Mouse (Mus musculus): Measurements from ENCODE around the gene Ptpn7. TPM values are rescaled to one million over a fixed set of nuclear protein-coding genes. Genes with fewer than 3 reads are reported as not detected.
"Not testable (repeated sequence)": the region's sequence is repeated elsewhere in the genome, so short reads cannot be mapped to it uniquely, and the experiment has no call there.

The Ptpn7 gene
- total and polyA plus RNA-seq, 2 experiments from 2014 or later: 0.05 TPM

DNA sequence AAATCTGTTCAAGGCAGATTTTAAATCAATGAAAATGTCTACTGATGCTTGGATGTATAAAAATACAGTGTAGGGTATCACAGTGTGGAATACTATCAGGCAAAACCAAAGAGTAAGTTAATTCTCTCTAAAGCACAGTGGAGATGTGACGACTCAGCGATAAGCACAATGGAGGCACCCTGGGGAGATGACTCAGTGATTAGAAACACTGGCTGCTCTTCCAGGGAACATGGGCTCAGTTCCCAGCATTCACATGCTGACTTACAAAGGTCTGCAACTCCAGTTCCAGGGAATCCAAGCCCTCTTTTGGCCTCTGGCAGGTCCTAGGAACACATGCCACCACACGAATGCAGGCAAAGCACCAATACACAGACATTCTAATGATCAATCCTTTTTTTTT, 55.7 kb downstream of the Ptpn7 start:
- Histone ChIP-seq H3K9me3 (ENCODE audit: low read length) (no peaks in the 10 kb centered on the region), H3K4me1 (ENCODE audit: insufficient read depth, low read length) (0 out of 2 replicates have a peak, but pooled peaks cover 5% of the 10 kb centered on the region), H3K36me3 (ENCODE audit: insufficient read depth, low read length) (no peaks in the 10 kb centered on the region), H3K9ac (replicated peaks; ENCODE audit: low read length, poor library complexity, severe bottlenecking) (no peak overlapping the region), H3K4me3 (ENCODE audit: low read depth, low read length) (no peak overlapping the region), H3K27ac (ENCODE audit: low read depth, low read length) (no peak overlapping the region), H3K4me2 (ENCODE audit: low read depth, low read length, poor library complexity, severe bottlenecking) (no peak overlapping the region), H3K27me3 (ENCODE audit: insufficient read depth, low read length) (no peaks in the 10 kb centered on the region)
- DNase-seq (ENCODE audit: low spot score) (peak; percentile 68), ATAC-seq (ENCODE audit: low FRiP score) (no peak)
- TF ChIP-seq CTCF (IDR thresholded peaks at IDR 0.05): no peak
- WGBS: 4% methylated on average over 3 of the region's 3 CpGs

DNA sequence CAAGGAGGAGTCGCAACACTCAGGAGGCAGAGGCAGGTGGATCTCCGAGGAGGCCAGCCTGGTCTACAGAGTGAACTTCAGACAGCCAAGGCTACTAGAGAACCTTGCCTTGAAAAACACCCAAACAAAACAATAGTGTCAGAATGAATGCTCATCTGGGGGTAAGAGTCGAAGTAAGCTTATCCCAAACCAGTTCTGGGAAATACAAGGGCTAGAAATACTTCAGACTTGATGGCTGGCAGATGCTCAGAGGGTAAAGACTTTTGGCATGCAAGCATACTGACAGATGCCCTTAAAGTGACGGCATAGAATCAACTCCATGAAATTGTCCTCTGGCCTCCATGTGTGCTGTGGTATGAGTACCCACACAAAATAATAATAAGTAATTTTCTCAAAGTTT, 56.7 kb downstream of the Ptpn7 start:
- no peak for DNase-seq (ENCODE audit: low spot score)
- H3K9me3 ChIP-seq (ENCODE audit: low read length): no peaks in the 10 kb centered on the region

DNA sequence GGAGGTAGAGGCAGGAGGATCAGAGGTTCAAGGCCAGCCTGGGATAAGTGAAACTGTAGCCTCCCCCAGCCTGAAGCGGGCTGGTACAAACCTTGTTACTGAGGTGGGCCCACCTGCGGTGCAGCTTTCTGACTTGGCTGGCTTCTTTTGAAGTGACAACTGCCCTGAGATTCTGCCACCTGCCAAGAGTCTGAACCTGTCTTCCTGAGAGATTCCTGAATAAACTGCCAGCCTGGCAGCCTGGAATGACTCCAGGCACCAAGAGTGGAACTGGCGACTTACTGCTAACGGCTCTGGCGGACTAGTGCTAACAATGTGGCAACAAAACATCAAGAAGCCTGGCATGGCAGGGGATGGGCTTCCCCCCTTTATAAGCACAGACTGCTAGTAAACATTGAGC, 61.8 kb downstream of the Ptpn7 start:
- not testable (repeated sequence) for H3K4me2 ChIP-seq (ENCODE audit: low read depth, low read length, poor library complexity, severe bottlenecking); H3K4me1 ChIP-seq (ENCODE audit: insufficient read depth, low read length); H3K27ac ChIP-seq (ENCODE audit: low read depth, low read length); H3K4me3 ChIP-seq (ENCODE audit: low read depth, low read length); H3K9ac ChIP-seq (replicated peaks; ENCODE audit: low read length, poor library complexity, severe bottlenecking); DNase-seq (ENCODE audit: low spot score); H3K36me3 ChIP-seq (ENCODE audit: insufficient read depth, low read length); H3K27me3 ChIP-seq (ENCODE audit: insufficient read depth, low read length); ATAC-seq (ENCODE audit: low FRiP score); H3K9me3 ChIP-seq (ENCODE audit: low read length)
- 53% methylated on average over 5 of the region's 5 CpGs for WGBS

More for the DNA sequence above, 56.7 kb downstream of the Ptpn7 start:
- Histone ChIP-seq H3K27me3 (ENCODE audit: insufficient read depth, low read length) (no peaks in the 10 kb centered on the region), H3K4me3 (ENCODE audit: low read depth, low read length) (no peak overlapping the region), H3K9ac (replicated peaks; ENCODE audit: low read length, poor library complexity, severe bottlenecking) (no peak overlapping the region), H3K27ac (ENCODE audit: low read depth, low read length) (no peak overlapping the region), H3K36me3 (ENCODE audit: insufficient read depth, low read length) (no peaks in the 10 kb centered on the region), H3K4me1 (ENCODE audit: insufficient read depth, low read length) (0 out of 2 replicates have a peak, but pooled peaks cover 5% of the 10 kb centered on the region), H3K4me2 (ENCODE audit: low read depth, low read length, poor library complexity, severe bottlenecking) (no peak overlapping the region)
- 94% methylated on average over 4 of the region's 4 CpGs for WGBS
- no peak for TF ChIP-seq CTCF (IDR thresholded peaks at IDR 0.05)
- no peak for ATAC-seq (ENCODE audit: low FRiP score)

Other genes with a start within 250 kb of the Ptpn7 start
- 37.7 and 43.8 TPM in 2 replicates for gene Ppp1r12b, start 176.8 kb upstream of the Ptpn7 start, total RNA-seq (2014; rRNA removed)
- 9.1 and 11.3 TPM in 2 replicates for gene Ppp1r12b, start 176.8 kb upstream of the Ptpn7 start, polyA plus RNA-seq (2015; fragmentation: Nextera tagmentation; extraction: Ambion mirVana)
- 3.1 and 3.5 TPM in 2 replicates for gene Ube2t, start 170.1 kb upstream of the Ptpn7 start, total RNA-seq (2014; rRNA removed)
- 3.8 and 5.3 TPM in 2 replicates for gene Ube2t, start 170.1 kb upstream of the Ptpn7 start, polyA plus RNA-seq (2015; fragmentation: Nextera tagmentation; extraction: Ambion mirVana)
- gene Lgr6, start 27.4 kb upstream of the Ptpn7 start, total RNA-seq (2014; rRNA removed): 2.5 and 3.8 TPM in 2 replicates
- 1.9 and 2.1 TPM in 2 replicates for gene Lgr6, start 27.4 kb upstream of the Ptpn7 start, polyA plus RNA-seq (2015; fragmentation: Nextera tagmentation; extraction: Ambion mirVana)
- gene Arl8a, start 14.1 kb downstream of the Ptpn7 start, total RNA-seq (2014; rRNA removed): 317 and 384 TPM in 2 replicates
- gene Arl8a, start 14.1 kb downstream of the Ptpn7 start, polyA plus RNA-seq (2015; fragmentation: Nextera tagmentation; extraction: Ambion mirVana): 399 and 418 TPM in 2 replicates
- 14.1 and 25.7 TPM in 2 replicates for gene Gpr37l1, start 35.0 kb downstream of the Ptpn7 start, total RNA-seq (2014; rRNA removed)
- 8.8 and 12.8 TPM in 2 replicates for gene Gpr37l1, start 35.0 kb downstream of the Ptpn7 start, polyA plus RNA-seq (2015; fragmentation: Nextera tagmentation; extraction: Ambion mirVana)
- gene Elf3, start 125.9 kb downstream of the Ptpn7 start, total RNA-seq (2014; rRNA removed): 0.14 and 0.77 TPM in 2 replicates
- 0.36 and 0.60 TPM in 2 replicates for gene Elf3, start 125.9 kb downstream of the Ptpn7 start, polyA plus RNA-seq (2015; fragmentation: Nextera tagmentation; extraction: Ambion mirVana)
- gene Rnpep, start 151.4 kb downstream of the Ptpn7 start, total RNA-seq (2014; rRNA removed): 76.3 and 79.7 TPM in 2 replicates
- gene Rnpep, start 151.4 kb downstream of the Ptpn7 start, polyA plus RNA-seq (2015; fragmentation: Nextera tagmentation; extraction: Ambion mirVana): 49.2 and 52.4 TPM in 2 replicates
- 19.0 and 34.4 TPM in 2 replicates for gene Timm17a, start 181.1 kb downstream of the Ptpn7 start, total RNA-seq (2014; rRNA removed)
- gene Timm17a, start 181.1 kb downstream of the Ptpn7 start, polyA plus RNA-seq (2015; fragmentation: Nextera tagmentation; extraction: Ambion mirVana): 165 and 166 TPM in 2 replicates
- gene Lmod1, start 192.1 kb downstream of the Ptpn7 start, total RNA-seq (2014; rRNA removed): 0.16 TPM in 1 of 2 replicates, not detected in the other
- 0.26 and 0.35 TPM in 2 replicates for gene Lmod1, start 192.1 kb downstream of the Ptpn7 start, polyA plus RNA-seq (2015; fragmentation: Nextera tagmentation; extraction: Ambion mirVana)
- 129 and 133 TPM in 2 replicates for gene Shisa4, start 242.5 kb downstream of the Ptpn7 start, total RNA-seq (2014; rRNA removed)
- gene Shisa4, start 242.5 kb downstream of the Ptpn7 start, polyA plus RNA-seq (2015; fragmentation: Nextera tagmentation; extraction: Ambion mirVana): 141 and 146 TPM in 2 replicates